In genomic region chr8:105700966-105701824, GRCm38 (mm10) we compare ENCODE assay signal across 8 mouse cellular contexts. TPM values are rescaled to one million over a fixed set of nuclear protein-coding genes. Genes with fewer than 3 reads are reported as not detected.
A peak's percentile ranks its signal among the peaks of the same experiment; 100 is the strongest.
DNase-seq lines count a peak whose midpoint lies in the region; ATAC-seq lines count a peak whose summit lies in the region.

Gene Acd, minus strand, starts transcription at chr8:105701102.
Gene Pard6a, plus strand, starts transcription at chr8:105701148.

- peak; percentile 96 to 99 for DNase-seq in adrenal gland, adult (ENCODE audit: inconsistent age in 2 of 2, low spot score in 1 of 2)
- peak; percentile 97 for DNase-seq in embryo, embryonic 10.5 days (ENCODE audit: low spot score)
- DNase-seq in gastrocnemius, postnatal 25 days: peak; percentile 91
- peak; percentile 99 for DNase-seq in intestine, embryonic 14.5 days (ENCODE audit: low spot score)
- DNase-seq in left cerebral cortex, postnatal 14 days (ENCODE audit: low spot score in 2 of 2): peak; percentile 96
- peak; percentile 97 for DNase-seq in mesoderm, embryonic 11.5 days (ENCODE audit: low read depth, low spot score)
- DNase-seq in right cerebral cortex, postnatal 36 days (ENCODE audit: low spot score in 2 of 2): peak; percentile 92 to 94
- peak; percentile 95 for DNase-seq in yolk sac, embryonic 10.5 days (ENCODE audit: low spot score)

- H3K4me2 ChIP-seq in intestine, embryonic 14.5 days (ENCODE audit: low read length): peak within 1 kb of the TSS; percentile 95

- intact Hi-C loops in left cerebral cortex, postnatal 14 days (cut with DNase I): no loop called here

- peaks cover 12% of the 10 kb centered on the region; the same call in 1 of the 2 replicates for H3K4me1 ChIP-seq in intestine, embryonic 14.5 days (replicated peaks; ENCODE audit: control insufficient read depth, insufficient read depth, low read length)

- peak within 1 kb of the TSS; percentile 89 for H3K27ac ChIP-seq in intestine, embryonic 14.5 days (ENCODE audit: low read depth)

- ATAC-seq in intestine, embryonic 14.5 days (replicated peaks; ENCODE audit: low FRiP score, low TSS enrichment, low read depth): peak; percentile 73

- peak within 1 kb of the TSS; percentile 68 for H3K4me3 ChIP-seq in intestine, embryonic 14.5 days (ENCODE audit: low read depth, low read length)

- peak within 1 kb of the TSS; percentile 52 for H3K9ac ChIP-seq in intestine, embryonic 14.5 days (ENCODE audit: low read length)

- no peaks in the 10 kb centered on the region for H3K27me3 ChIP-seq in intestine, embryonic 14.5 days (replicated peaks; ENCODE audit: control insufficient read depth, insufficient read depth, low read length)

- peaks cover 34% of the 10 kb centered on the region for H3K36me3 ChIP-seq in intestine, embryonic 14.5 days (ENCODE audit: control insufficient read depth, insufficient read depth, low read length)

- 0% methylated on average over 60 of the region's 60 CpGs for WGBS in intestine, embryonic 14.5 days

- no peaks in the 10 kb centered on the region for H3K9me3 ChIP-seq in intestine, embryonic 14.5 days (ENCODE audit: control insufficient read depth, low read length)

RNA-seq across cellular contexts. Expression of gene Acd, which starts in this region (rescaled TPM):
- 1 to 10 TPM; 6.5 to 6.8 TPM for total RNA-seq in gastrocnemius, postnatal 25 days (2021)
- polyA plus RNA-seq in intestine, embryonic 14.5 days (2014; fragmentation: Nextera tagmentation; extraction: Ambion mirVana): 56.9 and 61.8 TPM in 2 replicates
- total RNA-seq in left cerebral cortex, postnatal 14 days (2021): 10 to 100 TPM; 46.1 to 47.9 TPM

RNA-seq across cellular contexts. Expression of gene Pard6a, which starts in this region (rescaled TPM):
- total RNA-seq in gastrocnemius, postnatal 25 days (2021): 1 to 10 TPM; 5.4 to 5.7 TPM
- 16.0 and 17.5 TPM in 2 replicates for polyA plus RNA-seq in intestine, embryonic 14.5 days (2014; fragmentation: Nextera tagmentation; extraction: Ambion mirVana)
- total RNA-seq in left cerebral cortex, postnatal 14 days (2021): 10 to 100 TPM; 45.6 to 49.5 TPM

Comparison
In these comparisons a context has a peak if more than half of its experiments do, and no peak if none do; other contexts are left out.
1. Peak in every context shown above with its lines: DNase-seq, ATAC-seq, H3K4me3 ChIP-seq and H3K27ac ChIP-seq.
2. RNA of gene Acd (total RNA-seq): 46.1 to 47.9 TPM in left cerebral cortex, postnatal 14 days; 6.5 to 6.8 TPM in gastrocnemius, postnatal 25 days; every median in the first group is over 4 times any median in the second.
3. RNA of gene Pard6a (total RNA-seq): 45.6 to 49.5 TPM in left cerebral cortex, postnatal 14 days; 5.4 to 5.7 TPM in gastrocnemius, postnatal 25 days; every median in the first group is over 4 times any median in the second.